8 mouse cellular contexts compared by ENCODE assay signal in genomic region chr2:167932727-167933231, GRCm38 (mm10). TPM values are rescaled to one million over a fixed set of nuclear protein-coding genes. Genes with fewer than 3 reads are reported as not detected.
DNase-seq lines count a peak whose midpoint lies in the region; ATAC-seq lines count a peak whose summit lies in the region.

No protein-coding gene starts in this region.

- no peak for DNase-seq in kidney, adult 11 months
- peak; percentile 15 for DNase-seq in ZHBTc4 (ENCODE audit: low read depth, low spot score)
- DNase-seq in lung, postnatal 10 days: peak; percentile 55
- DNase-seq in urinary bladder, adult 2 months (ENCODE audit: low spot score): no peak
- DNase-seq in left cerebral cortex, adult 18-20 months (ENCODE audit: low spot score in 2 of 2): no peak

- H3K4me2 ChIP-seq in kidney, embryonic 15.5 days: peak overlapping the region; percentile 91
- H3K4me2 ChIP-seq in stomach, embryonic 15.5 days: peak overlapping the region; percentile 89

- peak overlapping the region; percentile 86 for H3K27ac ChIP-seq in kidney, embryonic 15.5 days
- H3K27ac ChIP-seq in stomach, embryonic 15.5 days: no peak overlapping the region

- WGBS in kidney, embryonic 15.5 days: 1% methylated on average over 18 of the region's 18 CpGs
- under 1% methylated on average over 18 of the region's 18 CpGs for WGBS in stomach, embryonic 15.5 days

- no peaks in the 10 kb centered on the region for H3K9me3 ChIP-seq in kidney, embryonic 15.5 days (replicated peaks)
- H3K9me3 ChIP-seq in stomach, embryonic 15.5 days: no peaks in the 10 kb centered on the region

- peak; percentile 38 for ATAC-seq in kidney, embryonic 15.5 days (replicated peaks; ENCODE audit: low FRiP score)
- ATAC-seq in granulocyte monocyte progenitor cell, adult 5-6 weeks (replicated peaks; ENCODE audit: poor library complexity, severe bottlenecking): peak; percentile 40
- peak; percentile 31 for ATAC-seq in stomach, embryonic 15.5 days (ENCODE audit: insufficient read depth, low FRiP score, low read depth)

- peak overlapping the region; percentile 91 for H3K9ac ChIP-seq in kidney, embryonic 15.5 days
- H3K9ac ChIP-seq in stomach, embryonic 15.5 days: peak overlapping the region; percentile 76

- no peaks in the 10 kb centered on the region for H3K27me3 ChIP-seq in kidney, embryonic 15.5 days
- H3K27me3 ChIP-seq in stomach, embryonic 15.5 days (replicated peaks): no peaks in the 10 kb centered on the region

- no peaks in the 10 kb centered on the region for H3K36me3 ChIP-seq in kidney, embryonic 15.5 days
- H3K36me3 ChIP-seq in stomach, embryonic 15.5 days: no peaks in the 10 kb centered on the region

- peaks cover 33% of the 10 kb centered on the region for H3K4me1 ChIP-seq in kidney, embryonic 15.5 days
- H3K4me1 ChIP-seq in stomach, embryonic 15.5 days: peaks cover 25% of the 10 kb centered on the region; the same call in 1 of the 2 replicates

- peak overlapping the region; percentile 94 for H3K4me3 ChIP-seq in kidney, embryonic 15.5 days (replicated peaks)
- H3K4me3 ChIP-seq in stomach, embryonic 15.5 days (replicated peaks): peak overlapping the region; percentile 88

RNA-seq across cellular contexts. Expression of gene Ptpn1, which starts 0.9 kb away (rescaled TPM):
- 57.4 and 71.2 TPM in 2 replicates for polyA plus RNA-seq in kidney, embryonic 15.5 days (2015; fragmentation: Nextera tagmentation; extraction: Ambion mirVana)
- 20.9 and 31.6 TPM in 2 replicates for total RNA-seq in granulocyte monocyte progenitor cell, adult 5-6 weeks (2014; fragmentation: Nextera tagmentation)
- total RNA-seq in granulocyte monocyte progenitor cell, adult 5-6 weeks (2017): 28.7 and 37.3 TPM in 2 replicates
- 52.8 and 54.8 TPM in 2 replicates for polyA plus RNA-seq in stomach, embryonic 15.5 days (2015; fragmentation: Nextera tagmentation; extraction: Ambion mirVana)
- 34.5 and 35.1 TPM in 2 replicates for polyA plus RNA-seq in urinary bladder, adult 2 months (2012; rRNA removed)
- total RNA-seq in left cerebral cortex, adult 18-20 months (2021): 10 to 100 TPM; 60.8 to 62.7 TPM

Comparison
In these comparisons a context has a peak if more than half of its experiments do, and no peak if none do; other contexts are left out.
1. DNase-seq: peak in ZHBTc4 (single experiment) and lung, postnatal 10 days (single experiment); none in kidney, adult 11 months (single experiment), urinary bladder, adult 2 months (single experiment) and left cerebral cortex, adult 18-20 months (0 of 2).
2. Peak in every context shown above with its lines, with median percentiles within 50 percentile points of each other: ATAC-seq.